Mouse (Mus musculus): ENCODE data around the gene Chrna4. TPM values are rescaled to one million over a fixed set of nuclear protein-coding genes. Genes with fewer than 3 reads are reported as not detected.

The Chrna4 gene
- total and polyA plus RNA-seq, 3 experiments, result 0.12 TPM; not detected in 2

DNA sequence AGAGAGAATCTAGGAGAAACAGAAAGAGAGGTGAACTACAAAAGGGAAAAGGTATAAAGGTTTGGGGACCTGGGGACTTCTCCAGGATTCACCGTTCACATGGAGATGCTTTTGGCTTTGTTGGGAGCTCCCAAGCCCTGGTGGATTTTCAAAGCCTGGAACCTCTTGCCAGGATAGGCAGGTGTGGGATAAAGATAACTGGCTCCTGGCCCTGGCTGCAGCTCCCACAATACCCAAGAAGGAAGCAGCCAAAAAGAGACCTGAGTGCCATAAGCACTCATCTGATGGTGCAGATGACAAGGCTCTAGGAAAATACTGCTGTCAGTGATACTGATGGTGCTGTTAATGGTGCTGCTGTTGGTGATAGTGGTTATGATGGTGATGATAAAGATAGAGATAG lies 8.8 kb upstream of the Chrna4 start:
- no peaks in the 10 kb centered on the region for H3K9me3 ChIP-seq (replicated peaks; ENCODE audit: insufficient read depth, low read length)
- no peak overlapping the region for H3K9ac ChIP-seq (ENCODE audit: control insufficient read depth, low read depth, low read length, poor library complexity, severe bottlenecking)
- no peak overlapping the region for H3K4me3 ChIP-seq (ENCODE audit: control insufficient read depth in 1 of 2, insufficient read depth in 1 of 2, low read depth in 2 of 2, low read length in 2 of 2)
- H3K79me2 ChIP-seq (ENCODE audit: control insufficient read depth, insufficient read depth, low read length, poor library complexity), result no peaks in the 10 kb centered on the region
- H3K4me1 ChIP-seq (ENCODE audit: control insufficient read depth in 1 of 2, insufficient read depth in 2 of 2, low read length in 2 of 2), result no peaks in the 10 kb centered on the region
- H3K36me3 ChIP-seq (ENCODE audit: control insufficient read depth in 1 of 2, insufficient read depth in 2 of 2, low read length in 2 of 2), result no peaks in the 10 kb centered on the region
- no peak overlapping the region for H3K27ac ChIP-seq (ENCODE audit: control insufficient read depth, low read depth, low read length)
- TF ChIP-seq GATA1 (IDR thresholded peaks at IDR 0.05; ENCODE audit: low read depth, low read length) (no peak), USF2 (IDR thresholded peaks at IDR 0.05; ENCODE audit: borderline replicate concordance in 1 of 2, insufficient read depth in 1 of 2, low read depth in 1 of 2, low read length in 2 of 2) (no peak), CHD1 (IDR thresholded peaks at IDR 0.05; ENCODE audit: low read depth, low read length) (no peak), MXI1 (IDR thresholded peaks at IDR 0.05; ENCODE audit: low read depth, low read length) (no peak), MAX (IDR thresholded peaks at IDR 0.05; ENCODE audit: low read length) (no peak), TCF12 (IDR thresholded peaks at IDR 0.05; ENCODE audit: low read depth, low read length) (no peak), TAL1 (IDR thresholded peaks at IDR 0.05; ENCODE audit: low read length) (no peak), RAD21 (IDR thresholded peaks at IDR 0.05; ENCODE audit: low read depth, low read length) (no peak), NRF1 (IDR thresholded peaks at IDR 0.05; ENCODE audit: insufficient read depth, low read depth, low read length, poor library complexity, severe bottlenecking) (no peak), E2F4 (IDR thresholded peaks at IDR 0.05; ENCODE audit: borderline replicate concordance, low read depth, low read length) (no peak), UBTF (IDR thresholded peaks at IDR 0.05; ENCODE audit: borderline replicate concordance, insufficient read depth, low read depth, low read length) (no peak), CHD2 (IDR thresholded peaks at IDR 0.05; ENCODE audit: low read length) (no peak), MYC (IDR thresholded peaks at IDR 0.05; ENCODE audit: low read depth, low read length) (no peak), ELF1 (IDR thresholded peaks at IDR 0.05; ENCODE audit: low read depth, low read length) (no peak), MAFK (IDR thresholded peaks at IDR 0.05; ENCODE audit: borderline replicate concordance, low read depth, low read length) (no peak), ZMIZ1 (IDR thresholded peaks at IDR 0.05; ENCODE audit: low read depth, low read length) (no peak), POLR2AphosphoS5 (IDR thresholded peaks at IDR 0.05; ENCODE audit: borderline replicate concordance, low read depth, low read length) (no peak), USF1 (IDR thresholded peaks at IDR 0.05; ENCODE audit: low read depth, low read length) (no peak)
- peaks cover 0 to 2% of the 10 kb centered on the region in 2 experiments; a peak in 2 of 4 replicates for H3K27me3 ChIP-seq (ENCODE audit: control insufficient read depth in 1 of 2, insufficient read depth in 2 of 2, low read length in 2 of 2)
- no peak for DNase-seq (ENCODE audit: low read depth, low spot score)

DNA sequence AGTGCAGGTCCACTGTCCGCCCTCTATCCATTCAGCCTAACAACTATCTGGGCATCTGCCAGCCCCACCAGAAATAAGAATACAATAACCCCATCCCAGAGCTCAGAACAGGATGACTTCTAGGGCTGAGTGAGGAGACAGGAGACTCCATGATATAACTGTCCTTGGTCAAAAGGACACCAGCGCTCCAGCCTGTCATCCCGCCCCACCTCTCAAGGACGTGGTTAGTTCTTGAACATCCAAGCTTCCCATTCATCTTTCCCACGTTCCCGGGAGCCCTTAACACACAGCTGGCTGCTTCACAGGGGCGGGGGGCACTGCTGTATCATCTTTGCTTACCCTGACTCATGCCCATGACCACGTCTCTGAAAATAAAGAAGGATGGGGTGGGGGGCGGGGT lies 5.6 kb upstream of the Chrna4 start:
- Histone ChIP-seq H3K27me3 (ENCODE audit: control insufficient read depth in 1 of 2, insufficient read depth in 2 of 2, low read length in 2 of 2) (peaks cover 0 to 2% of the 10 kb centered on the region in 2 experiments; a peak in 2 of 4 replicates), H3K36me3 (ENCODE audit: control insufficient read depth in 1 of 2, insufficient read depth in 2 of 2, low read length in 2 of 2) (no peaks in the 10 kb centered on the region), H3K79me2 (ENCODE audit: control insufficient read depth, insufficient read depth, low read length, poor library complexity) (no peaks in the 10 kb centered on the region), H3K9me3 (replicated peaks; ENCODE audit: insufficient read depth, low read length) (no peaks in the 10 kb centered on the region), H3K27ac (ENCODE audit: control insufficient read depth, low read depth, low read length) (no peak overlapping the region), H3K4me1 (ENCODE audit: control insufficient read depth in 1 of 2, insufficient read depth in 2 of 2, low read length in 2 of 2) (no peaks in the 10 kb centered on the region), H3K4me3 (ENCODE audit: control insufficient read depth in 1 of 2, insufficient read depth in 1 of 2, low read depth in 2 of 2, low read length in 2 of 2) (no peak overlapping the region), H3K9ac (ENCODE audit: control insufficient read depth, low read depth, low read length, poor library complexity, severe bottlenecking) (no peak overlapping the region)
- DNase-seq (ENCODE audit: low read depth, low spot score), result no peak
- TF ChIP-seq MAZ (IDR thresholded peaks at IDR 0.05; ENCODE audit: low read depth, low read length), result no peak
- no peak for TF ChIP-seq SIN3A (IDR thresholded peaks at IDR 0.05; ENCODE audit: low read length)
- no peak for TF ChIP-seq ZNF384 (IDR thresholded peaks at IDR 0.05; ENCODE audit: low read depth, low read length)
- TF ChIP-seq RAD21 (IDR thresholded peaks at IDR 0.05; ENCODE audit: low read depth, low read length), result no peak
- no peak for TF ChIP-seq ZMIZ1 (IDR thresholded peaks at IDR 0.05; ENCODE audit: low read depth, low read length)
- TF ChIP-seq JUND (IDR thresholded peaks at IDR 0.05; ENCODE audit: low read depth, low read length), result no peak
- no peak for TF ChIP-seq MYB (IDR thresholded peaks at IDR 0.05; ENCODE audit: low read depth, low read length)
- TF ChIP-seq HCFC1 (IDR thresholded peaks at IDR 0.05; ENCODE audit: low read depth, low read length), result no peak
- TF ChIP-seq GATA1 (IDR thresholded peaks at IDR 0.05; ENCODE audit: low read depth, low read length), result no peak
- no peak for TF ChIP-seq ZC3H11A (IDR thresholded peaks at IDR 0.05; ENCODE audit: low read depth, low read length)
- TF ChIP-seq CHD2 (IDR thresholded peaks at IDR 0.05; ENCODE audit: low read length), result no peak
- no peak for TF ChIP-seq CTCF (IDR thresholded peaks at IDR 0.05 in 2 of 3, conservative IDR thresholded peaks at IDR 0.05 in 1 of 3; ENCODE audit: control insufficient read depth in 1 of 3, insufficient read depth in 1 of 3, low read depth in 2 of 3, low read length in 3 of 3, poor library complexity in 1 of 3, severe bottlenecking in 1 of 3)
- TF ChIP-seq USF1 (IDR thresholded peaks at IDR 0.05; ENCODE audit: low read depth, low read length), result no peak
- TF ChIP-seq KAT2A (conservative IDR thresholded peaks at IDR 0.05; ENCODE audit: low read depth, low read length), result no peak
- TF ChIP-seq TAL1 (IDR thresholded peaks at IDR 0.05; ENCODE audit: low read length), result no peak
- TF ChIP-seq MAFK (IDR thresholded peaks at IDR 0.05; ENCODE audit: borderline replicate concordance, low read depth, low read length), result no peak
- no peak for TF ChIP-seq NRF1 (IDR thresholded peaks at IDR 0.05; ENCODE audit: insufficient read depth, low read depth, low read length, poor library complexity, severe bottlenecking)
- no peak for TF ChIP-seq NELFE (IDR thresholded peaks at IDR 0.05; ENCODE audit: low read depth, low read length)
- no peak for TF ChIP-seq USF2 (IDR thresholded peaks at IDR 0.05; ENCODE audit: borderline replicate concordance in 1 of 2, insufficient read depth in 1 of 2, low read depth in 1 of 2, low read length in 2 of 2)
